Mouse (Mus musculus) right cerebral cortex, postnatal 36 days (tissue): ENCODE results near the gene Ifnl2.
"Not testable (repeated sequence)": the region's sequence is repeated elsewhere in the genome, so short reads cannot be mapped to it uniquely, and the experiment has no call there.

Experiments
- DNase-seq, 2 experiments: peaks; one replicate each; pipeline ENCODE4 v3.0.0; 2022; ENCODE audit warnings: low spot score in 2 of 2, mixed read lengths in 1 of 2

The Ifnl2 gene

DNA sequence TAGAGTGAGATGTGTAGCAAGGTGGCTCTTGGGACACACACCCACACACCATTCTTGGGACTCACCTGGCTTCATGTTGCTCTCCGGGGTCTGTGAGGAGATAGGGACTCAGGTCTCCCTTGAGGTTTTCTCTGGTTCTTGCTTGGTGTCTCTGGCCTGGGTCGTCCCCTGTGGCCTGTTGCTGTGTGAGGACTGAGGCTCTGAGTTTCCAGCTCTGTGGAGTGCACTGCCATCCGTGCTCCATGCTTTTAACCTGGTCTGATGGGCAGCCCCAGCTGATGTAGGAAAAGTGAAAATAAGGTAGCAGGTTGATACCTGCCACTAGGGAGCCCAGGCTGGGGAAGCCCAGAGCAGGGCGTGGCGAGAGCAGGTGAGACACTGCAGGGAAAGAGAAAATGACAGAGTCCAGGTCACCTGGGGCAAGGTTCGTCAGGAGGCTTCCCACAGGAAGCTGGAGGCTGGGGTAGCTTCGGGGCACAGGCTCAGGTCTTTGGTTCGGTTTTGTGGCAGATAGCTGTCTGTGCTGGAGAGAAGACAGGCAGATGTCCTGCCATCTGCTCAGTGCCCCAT, at the start of gene Ifnl2:
Gene Ifnl2, minus strand, starts transcription at position 51 of the 570 bp plus-strand sequence.
- not testable (repeated sequence) for DNase-seq

DNA sequence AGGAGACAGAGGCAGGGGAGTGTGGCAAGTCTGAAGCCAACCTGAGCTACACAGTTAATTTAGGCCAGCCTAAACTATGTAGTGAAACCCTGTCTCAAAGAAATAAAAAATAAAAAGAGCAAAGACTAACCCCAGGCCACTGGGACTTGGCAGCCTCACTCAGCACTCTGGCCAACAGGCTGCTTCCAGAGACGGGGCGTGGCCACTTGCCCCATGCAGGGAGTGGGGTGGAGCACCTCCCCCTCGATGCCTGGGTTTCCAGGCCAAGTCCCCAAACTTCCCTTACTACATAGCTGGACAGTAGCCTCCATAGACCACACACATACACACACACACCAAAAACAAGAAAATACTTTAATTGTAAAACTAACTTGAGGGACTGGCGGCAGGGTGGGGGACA, 48.2 kb upstream of the Ifnl2 start:
- no peak for DNase-seq

DNA sequence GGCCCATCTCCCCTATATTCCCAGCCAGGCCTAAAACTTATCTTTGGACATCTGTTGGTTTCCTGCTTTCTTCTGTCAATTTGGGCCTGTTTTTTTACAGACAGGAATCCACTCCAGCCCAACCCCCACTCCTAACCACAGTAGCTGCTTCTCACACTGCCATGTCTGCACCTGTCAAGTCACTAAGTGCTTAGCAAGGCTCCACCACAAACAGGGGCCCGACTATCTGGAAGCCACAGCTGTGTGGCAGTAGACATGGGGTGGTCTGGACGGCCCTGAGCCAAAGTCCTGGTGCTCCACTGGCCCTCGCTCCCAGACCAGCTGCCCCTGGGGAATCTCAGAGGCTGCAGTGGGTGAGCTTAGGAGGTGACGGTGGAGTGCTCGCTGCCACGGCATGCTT, 47.5 kb upstream of the Ifnl2 start:
- no peak for DNase-seq

DNA sequence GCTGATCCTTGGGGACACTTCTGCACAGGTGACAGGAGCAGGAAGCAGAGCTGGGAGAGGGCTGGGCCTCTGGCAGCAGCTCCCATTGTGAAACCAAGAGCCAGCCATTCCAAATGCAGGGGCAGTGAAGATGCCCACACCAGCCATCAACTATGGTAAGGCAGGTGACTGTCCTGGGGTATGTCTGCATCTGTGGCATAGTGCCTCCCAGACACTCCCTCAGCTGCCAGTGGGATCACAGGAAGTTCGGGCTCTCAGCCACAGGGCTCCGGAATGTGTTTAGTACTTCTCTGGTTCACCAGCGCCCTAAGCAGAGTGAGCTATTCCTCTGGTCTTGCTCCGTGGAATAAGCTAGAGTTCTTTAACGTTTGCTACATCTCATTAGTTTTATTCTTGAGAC, 46.8 kb upstream of the Ifnl2 start:
- DNase-seq: no peak

DNA sequence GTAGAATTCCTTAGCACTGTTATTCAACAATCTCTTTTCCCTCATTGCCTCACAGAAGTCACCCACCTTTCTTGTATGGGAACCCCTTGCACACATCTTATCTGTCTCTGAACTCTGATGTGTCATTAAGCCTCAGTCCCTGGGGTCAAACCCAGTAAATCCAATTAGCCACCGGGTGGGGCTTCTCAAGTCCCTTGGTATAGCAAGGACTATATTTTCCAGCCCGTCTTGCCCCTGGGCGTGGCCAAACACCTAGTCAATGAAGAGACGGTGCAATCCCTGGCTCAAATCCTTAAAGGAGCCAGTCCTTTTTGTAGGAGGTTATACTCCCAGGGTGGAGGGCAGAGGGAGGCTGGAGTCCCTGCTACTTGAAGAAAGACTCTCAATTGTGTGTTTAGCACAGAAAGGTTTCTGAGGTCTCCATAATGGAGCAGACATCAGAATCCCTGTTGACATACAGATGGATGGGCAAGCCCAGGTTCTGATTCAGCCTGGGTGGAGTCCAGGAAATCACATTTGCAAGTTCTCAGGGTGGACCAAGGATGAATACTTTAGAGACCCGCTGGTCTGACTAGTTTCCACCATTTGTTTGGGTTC, 45.8 kb upstream of the Ifnl2 start:
- DNase-seq: no peak

DNA sequence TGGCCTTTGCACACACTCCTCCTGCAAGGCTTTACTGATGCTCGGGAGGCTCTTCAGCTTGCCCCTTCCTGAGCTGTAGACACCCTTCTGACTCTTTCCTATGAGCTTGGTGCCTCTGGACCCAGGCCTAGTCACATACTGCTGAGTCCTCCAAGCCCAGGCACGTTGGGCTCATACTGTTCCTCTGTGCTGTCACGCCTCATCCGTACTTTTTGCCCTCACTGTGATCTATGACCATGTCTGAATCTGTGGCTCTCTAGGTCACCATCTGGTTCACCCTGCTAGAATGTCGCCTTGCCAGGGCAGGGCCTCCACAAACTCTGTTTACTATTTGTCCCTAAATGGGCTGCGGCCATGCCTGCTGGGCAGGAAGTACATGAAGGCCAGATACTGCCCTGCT, 42.8 kb upstream of the Ifnl2 start:
- no peak for DNase-seq

DNA sequence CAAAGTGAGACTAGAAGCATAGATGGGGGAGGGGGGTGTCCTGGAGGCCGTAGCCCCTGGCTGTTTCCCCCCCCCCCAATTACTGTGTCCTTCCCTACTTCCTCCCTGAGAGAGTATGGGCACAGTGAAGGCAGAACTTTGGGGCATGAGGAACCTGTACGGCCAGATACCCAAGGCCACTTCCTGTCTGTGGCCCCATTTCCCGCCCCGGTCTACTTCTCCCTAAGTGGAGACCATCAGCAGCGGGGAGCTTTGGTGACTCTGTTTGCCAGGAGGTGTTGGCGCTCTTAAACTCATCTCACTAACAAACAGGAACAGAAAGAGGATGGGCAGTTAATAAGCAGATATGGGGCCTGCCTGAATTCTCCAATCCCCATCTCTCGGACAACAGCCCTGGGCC, 37.4 kb upstream of the Ifnl2 start:
- DNase-seq: no peak

DNA sequence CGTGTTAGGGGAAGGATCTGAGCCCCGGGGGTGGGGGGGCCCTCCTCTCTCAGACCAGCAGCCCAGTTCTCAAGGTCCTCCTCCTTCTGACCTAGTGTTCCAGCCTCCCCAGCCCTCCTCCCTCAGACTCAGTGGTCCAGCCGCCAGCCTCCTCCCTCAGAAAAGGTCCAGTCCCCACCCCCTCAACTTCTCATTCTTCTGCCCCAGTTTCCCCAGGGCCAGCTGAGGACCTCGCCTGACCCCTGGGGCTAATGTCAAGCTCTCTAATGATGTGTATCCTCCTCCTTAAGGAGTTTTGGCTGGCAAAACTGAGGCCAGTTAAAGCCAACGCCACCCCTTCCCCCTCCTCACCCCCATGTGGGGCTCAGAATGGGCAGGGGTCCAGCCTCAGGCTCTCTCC, 36.9 kb upstream of the Ifnl2 start, which contains the start of gene Nccrp1:
Gene Nccrp1, minus strand, starts transcription at position 101 of the 400 bp plus-strand sequence.
- DNase-seq: no peak

DNA sequence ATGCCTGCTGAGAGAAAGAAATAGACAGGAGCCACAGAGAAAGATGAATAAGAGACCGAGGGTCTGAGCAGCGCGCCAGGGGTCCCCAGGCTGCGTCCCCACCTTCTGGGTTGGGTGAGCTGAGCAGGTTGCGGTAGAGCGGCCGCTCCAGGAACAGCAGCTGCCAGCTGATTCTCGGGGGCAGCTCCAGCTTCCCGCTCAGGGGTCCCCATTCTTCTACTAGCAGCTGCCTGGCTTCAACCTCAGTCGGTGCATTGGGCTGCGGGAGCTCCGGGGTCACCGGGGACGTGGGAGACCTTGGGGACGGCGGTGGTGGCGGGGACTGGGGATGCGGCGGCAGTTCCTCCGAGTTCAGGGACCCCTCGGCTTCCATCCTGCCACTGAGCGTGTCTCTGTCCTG, 36.4 kb upstream of the Ifnl2 start:
- no peak for DNase-seq

DNA sequence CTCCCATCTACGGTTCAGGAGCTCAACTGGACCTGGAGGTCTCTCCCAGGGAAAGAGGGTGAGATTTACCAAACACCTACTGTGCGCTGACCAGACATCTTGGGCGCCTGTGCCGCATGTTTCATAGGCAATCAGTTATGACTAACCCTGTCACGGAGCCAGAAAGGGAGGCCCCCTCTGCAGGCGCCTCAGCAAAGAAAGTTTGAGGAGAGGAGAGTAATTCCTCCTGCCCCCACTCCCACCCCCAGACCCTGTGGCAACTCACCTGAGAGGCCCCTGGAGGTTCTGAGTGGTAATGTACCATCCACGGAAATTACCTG, 35.6 kb upstream of the Ifnl2 start:
- DNase-seq: no peak

DNA sequence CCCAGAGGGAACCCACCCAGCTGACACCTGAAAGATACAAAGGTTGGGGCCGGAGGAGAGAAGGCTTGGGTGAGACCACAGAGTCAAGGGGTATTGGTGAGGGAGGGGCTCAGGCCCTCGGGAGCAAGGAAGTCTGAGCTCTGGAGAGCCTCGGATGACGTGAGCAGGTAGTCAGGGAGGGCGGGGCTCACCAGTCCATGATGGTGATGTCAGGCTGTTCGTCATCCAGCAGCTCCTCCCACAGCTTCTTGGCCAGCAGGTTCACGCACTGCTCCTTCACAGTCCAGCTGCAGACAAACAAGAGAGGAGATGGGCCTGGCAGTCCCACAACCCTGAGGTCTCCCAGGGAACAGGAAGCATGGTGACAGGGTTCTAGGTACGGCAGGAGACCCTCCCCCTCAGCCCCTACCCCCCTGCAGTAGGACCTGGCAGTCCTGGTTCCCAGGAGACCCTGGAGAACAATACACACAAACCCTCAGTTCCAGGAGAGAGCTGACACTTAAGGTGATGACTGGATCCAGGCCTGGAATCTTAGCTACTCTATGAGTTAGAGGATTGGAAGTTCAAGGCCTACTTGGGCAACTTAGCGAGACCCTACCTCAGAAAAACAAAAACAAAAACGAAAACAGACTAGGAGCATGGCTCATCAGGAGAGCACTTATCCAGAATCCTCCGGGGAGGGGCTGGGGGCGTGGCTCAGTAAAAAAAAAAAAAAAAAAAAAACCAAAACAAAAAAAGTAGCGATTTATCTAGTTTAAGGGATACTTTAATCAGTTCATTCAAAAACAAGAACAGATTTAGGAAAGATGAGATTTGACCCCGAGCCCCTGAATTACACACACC, 35.0 kb upstream of the Ifnl2 start:
- DNase-seq: no peak

DNA sequence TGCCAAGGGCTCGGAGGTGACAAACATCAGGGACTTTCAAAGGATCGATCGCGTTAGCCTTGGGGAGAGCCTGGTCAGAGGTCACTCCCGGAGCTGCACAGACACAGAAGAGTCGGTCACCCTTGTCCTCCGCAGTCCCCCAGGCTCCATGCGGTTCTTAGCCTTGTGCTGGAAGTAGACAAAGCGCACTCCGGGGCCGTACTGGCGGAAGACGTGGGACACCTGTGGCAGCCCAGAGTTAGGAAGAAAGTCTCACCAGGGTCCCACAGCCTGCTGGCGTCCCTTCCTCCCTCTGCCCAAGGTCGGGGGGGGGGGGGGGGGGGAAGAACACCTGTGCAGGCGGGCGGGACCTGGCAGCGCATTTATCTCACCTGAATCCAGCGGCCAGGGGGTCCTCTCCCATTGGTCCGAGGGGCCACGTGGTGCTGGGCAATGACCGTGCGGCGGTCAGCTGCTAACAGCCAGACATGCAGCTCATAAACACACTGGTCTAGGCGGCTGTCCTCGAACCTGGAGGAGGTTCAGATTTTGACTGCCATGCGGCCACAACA, 33.9 kb upstream of the Ifnl2 start:
- no peak for DNase-seq

DNA sequence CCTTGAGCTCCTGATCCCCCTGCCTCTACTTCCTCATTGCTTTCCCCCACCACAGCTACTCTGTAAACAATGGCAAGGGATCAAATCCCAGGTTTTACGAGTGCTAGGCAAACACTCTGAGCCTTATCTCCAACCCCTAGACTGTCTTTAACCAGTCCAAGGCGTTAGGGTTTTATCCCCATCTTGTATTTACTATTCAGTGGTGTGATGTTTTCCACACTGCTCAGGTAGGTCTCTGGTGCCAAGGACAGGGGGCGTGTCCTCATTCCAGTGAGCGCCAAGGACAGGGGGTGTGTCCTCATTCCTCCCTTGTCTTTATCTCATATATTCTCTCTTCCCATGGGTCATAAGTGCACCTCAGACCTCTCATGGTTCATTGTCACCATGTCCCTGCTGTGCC, 30.3 kb upstream of the Ifnl2 start, which contains the start of gene Sycn:
Gene Sycn, plus strand, starts transcription at position 360 of the 400 bp plus-strand sequence.
- DNase-seq: no peak

DNA sequence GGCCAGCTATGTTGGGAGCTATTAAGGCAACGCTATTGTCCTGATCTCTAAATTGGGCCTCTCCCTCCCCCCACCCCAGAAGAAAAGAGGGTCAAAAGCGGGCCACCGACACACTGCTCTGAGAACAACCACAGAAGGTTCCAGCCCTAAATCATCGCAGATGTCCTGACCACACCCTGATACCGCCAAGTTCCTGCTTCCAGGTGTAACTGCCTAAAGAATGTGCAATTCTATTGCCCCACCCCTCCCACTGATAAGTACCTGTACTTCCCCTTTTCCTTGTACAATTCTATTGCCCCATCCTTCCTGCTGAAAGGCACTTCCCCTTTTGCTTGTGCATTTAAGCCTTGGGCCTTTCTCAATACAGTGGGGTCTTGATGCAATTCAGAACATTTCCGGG, 28.6 kb upstream of the Ifnl2 start:
- not testable (repeated sequence) for DNase-seq

DNA sequence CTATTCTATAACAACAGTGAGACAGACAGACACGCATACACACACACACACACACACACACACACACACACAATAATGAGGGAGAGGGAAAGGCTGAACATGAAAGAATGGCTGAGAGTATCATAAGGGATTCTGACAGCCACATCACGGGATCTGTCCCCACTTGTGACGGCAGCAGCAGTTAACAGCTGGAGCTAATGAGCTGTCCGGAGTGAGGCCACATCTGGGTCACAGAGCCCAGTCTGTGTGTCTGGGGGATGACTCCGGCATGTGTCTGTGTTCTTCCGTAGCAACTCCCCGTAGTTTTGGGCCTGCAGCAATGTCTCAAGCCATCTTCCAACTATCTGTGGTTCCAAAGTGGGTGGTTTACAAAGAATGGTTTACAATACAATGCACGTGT, 21.8 kb upstream of the Ifnl2 start:
- DNase-seq: no peak

DNA sequence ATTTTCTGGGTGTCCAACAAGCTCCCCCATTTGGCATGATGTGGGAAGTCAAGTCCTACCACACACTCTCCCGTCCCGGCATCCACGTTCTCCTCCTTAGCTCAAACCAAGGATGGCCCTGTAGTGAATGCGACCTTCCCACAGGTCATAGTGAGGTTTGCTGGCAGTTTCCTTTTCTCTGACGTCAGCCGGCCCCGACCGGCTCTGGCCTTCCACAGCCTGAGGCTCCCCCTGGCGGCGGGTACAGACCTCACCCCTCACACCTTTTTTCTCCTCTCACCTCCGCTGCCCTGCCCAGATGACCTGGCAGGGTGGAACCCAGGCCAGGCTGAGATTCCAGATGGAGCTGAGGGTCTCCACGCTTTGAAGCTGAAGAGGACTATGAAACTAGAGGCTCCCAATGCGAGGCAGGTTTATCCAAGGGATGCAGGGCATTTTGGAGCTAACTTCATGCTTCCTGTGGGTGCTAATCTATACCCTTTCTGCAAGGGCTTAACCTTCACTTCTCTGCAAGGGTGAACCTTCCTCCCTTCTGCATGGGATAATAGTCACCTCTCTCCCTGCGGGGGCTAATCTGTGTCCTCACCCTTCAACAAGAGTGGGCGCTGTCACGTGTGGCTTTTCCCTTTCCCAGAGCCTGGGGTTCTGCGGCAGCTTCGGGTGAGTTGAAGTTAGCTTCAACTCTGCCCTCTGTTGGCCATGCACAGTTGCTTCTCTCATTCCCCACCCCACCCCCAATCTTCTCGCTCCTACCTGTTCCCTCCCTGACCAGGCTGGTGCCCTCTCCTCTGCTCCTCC, 17.9 kb upstream of the Ifnl2 start:
- peak; percentile 6 to 16 for DNase-seq

DNA sequence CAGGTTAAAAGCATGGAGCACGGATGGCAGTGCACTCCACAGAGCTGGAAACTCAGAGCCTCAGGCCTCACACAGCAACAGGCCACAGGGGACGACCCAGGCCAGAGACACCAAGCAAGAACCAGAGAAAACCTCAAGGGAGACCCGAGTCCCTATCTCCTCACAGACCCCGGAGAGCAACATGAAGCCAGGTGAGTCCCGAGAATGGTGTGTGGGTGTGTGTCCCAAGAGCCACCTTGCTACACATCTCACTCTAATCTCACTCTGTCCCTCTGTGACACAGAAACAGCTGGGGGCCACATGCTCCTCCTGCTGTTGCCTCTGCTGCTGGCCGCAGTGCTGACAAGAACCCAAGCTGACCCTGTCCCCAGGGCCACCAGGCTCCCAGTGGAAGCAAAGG, 12.3 kb upstream of the Ifnl2 start, which contains the start of gene Ifnl3:
Gene Ifnl3, plus strand, starts transcription at position 301 of the 400 bp plus-strand sequence.
- not testable (repeated sequence) for DNase-seq

DNA sequence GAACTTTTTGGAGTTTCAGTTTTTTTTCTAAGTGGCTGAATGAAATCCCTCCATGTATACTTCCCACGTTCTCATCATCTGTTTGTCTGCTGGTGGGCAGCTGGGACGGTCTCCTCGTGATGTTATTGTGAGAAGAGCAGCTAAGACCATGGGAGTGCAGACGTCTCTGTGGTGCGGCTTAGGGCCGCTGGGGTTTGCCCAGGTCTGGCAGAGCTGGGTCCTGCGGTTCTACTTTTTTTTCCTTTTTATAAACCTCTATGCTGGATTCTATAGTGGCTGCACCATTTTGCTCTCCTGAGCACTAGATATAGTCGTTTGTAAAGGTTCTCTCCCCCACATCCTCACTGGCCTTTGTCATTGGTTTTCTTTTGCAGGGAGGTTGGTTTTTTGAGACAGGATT, 1.2 kb upstream of the Ifnl2 start:
- no peak for DNase-seq

DNA sequence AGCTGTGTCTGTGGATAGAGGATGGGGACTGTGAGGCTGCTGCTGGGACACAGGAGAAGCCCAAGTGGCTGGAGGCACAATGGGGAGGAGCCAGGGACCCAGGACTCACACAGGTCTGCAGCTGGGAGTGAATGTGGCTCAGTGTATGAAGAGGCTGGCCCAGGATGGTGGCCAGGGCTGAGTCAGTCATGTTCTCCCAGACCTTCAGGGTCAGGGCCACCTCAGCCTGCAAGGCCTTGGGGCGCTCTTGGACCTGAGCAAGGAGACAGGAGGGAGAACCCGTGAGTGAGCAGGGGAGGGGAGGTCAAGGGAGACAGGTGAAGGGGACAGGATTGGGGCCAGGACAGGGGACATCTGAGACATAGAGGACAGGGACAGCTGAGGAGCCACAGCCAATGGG, 1.1 kb downstream of the Ifnl2 start:
- not testable (repeated sequence) for DNase-seq

DNA sequence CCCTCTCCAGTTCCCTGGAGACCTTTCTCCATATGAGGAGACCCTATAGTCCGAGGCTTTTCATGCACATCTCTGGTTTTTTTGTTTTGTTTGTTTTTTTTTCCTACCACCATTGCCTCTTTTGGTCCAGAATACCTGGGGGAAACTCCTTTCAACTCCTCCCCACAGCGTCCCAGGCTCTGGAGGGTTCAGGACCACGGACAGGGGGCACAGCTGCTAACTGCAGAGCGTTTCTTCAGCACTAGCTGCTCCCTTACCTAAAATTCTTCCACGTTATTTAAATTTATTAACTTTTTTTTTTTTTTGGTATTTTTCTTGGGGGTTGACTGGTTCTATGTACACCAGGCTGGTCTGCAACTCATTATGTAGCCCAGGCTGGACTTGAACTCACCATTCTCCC, 4.7 kb downstream of the Ifnl2 start:
- DNase-seq: no peak

DNA sequence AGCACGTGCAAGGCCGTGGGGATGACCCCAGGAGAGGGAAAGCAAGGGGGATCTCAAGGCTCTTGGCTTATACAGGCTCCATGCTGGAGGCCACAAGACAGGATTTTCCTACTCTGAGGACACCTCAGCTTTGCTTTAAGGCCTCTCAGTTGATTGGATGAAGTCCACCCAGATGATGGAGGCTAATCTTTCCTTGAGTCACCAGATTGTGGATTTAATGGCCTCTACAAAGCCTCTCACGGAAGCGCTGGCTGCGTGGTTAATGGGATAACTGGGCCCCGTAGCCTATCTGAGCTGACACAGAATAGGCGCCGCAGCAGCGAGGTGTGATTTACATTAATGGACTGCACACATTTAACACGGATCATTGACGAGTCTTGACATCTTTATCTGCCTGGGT, 14.8 kb downstream of the Ifnl2 start:
- no peak for DNase-seq

DNA sequence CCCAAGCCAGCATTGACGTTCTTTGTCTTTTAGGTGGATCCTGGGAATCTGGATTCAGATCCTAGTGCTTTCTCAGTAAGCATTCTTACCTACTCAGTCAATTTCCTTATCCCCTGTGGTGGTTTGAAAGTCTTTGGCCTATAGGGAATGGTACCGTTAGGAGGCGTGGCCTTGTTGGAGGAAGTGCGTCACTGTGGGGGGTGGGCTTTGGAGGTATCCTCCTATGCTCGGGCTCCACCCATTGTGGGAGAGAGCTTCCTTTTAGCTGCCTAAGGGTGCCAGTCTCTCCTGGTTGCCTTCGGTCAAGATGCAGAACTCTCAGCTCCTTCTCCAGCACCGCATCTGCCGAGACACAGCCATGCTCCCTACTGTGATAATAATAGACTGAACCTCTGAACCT, 17.9 kb downstream of the Ifnl2 start:
- DNase-seq: no peak
